Mouse (Mus musculus) CD8-positive naive resting alpha-beta T cell, adult 2 months (primary cell): ENCODE measurements around the gene Tnni2.

Experiments used
- DNase-seq, 2 experiments: peaks; one replicate each; pipeline ENCODE4 v3.0.0; 2022; ENCODE audit warnings: low read depth in 2 of 2, low spot score in 2 of 2

Gene Tnni2

GRCm38 (mm10) chr7:142481568-142482255, 40.1 kb downstream of the Tnni2 start:
- no peak for DNase-seq

- no peak for DNase-seq
These were observed 40.6 kb downstream of the Tnni2 start for GRCm38 (mm10) chr7:142482256-142482609.

DNA sequence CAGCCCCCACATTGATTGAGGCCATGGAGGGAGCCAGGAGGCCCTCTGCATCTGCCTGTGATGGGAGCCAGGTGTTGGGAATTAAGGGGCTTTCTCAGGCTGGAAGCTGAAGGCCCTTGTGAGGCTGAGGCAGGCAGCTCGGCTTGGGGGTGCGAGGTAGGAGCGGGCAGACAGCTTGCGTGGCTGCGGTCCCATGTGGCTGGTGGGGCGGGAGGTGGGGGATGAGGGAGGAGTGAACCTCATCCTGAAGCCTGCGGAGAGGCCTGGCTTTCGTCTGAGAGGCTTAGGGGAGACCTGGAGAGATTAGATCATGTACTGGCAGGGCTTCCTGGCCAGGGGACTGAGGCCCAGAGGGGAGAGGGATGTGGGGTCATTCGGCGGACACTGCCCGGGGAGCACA, 41.5 kb downstream of the Tnni2 start:
- no peak for DNase-seq

- DNase-seq: no peak
These were observed 43.2 kb downstream of the Tnni2 start for GRCm38 (mm10) chr7:142484780-142485179.

DNA sequence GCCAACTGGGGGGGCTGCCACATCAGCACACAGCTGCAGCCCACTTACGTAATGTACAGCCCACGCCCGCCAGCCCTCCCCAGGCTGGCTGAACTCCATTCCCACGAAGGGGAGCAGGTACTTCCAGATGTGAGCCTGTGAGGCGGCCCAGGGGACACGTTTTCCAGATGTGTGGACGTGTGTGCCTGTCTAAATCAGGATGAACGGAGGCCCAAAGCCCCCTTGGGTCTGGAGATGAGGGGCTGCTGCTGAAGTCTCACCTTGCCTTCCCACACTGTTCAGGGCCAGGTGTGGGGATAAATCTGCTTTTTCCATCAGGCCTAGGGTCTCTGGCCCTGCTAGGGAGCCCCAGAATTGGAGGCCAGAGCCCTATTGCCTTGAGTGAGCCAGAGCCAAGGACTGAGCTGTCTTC, 45.1 kb downstream of the Tnni2 start:
- DNase-seq: no peak

DNA sequence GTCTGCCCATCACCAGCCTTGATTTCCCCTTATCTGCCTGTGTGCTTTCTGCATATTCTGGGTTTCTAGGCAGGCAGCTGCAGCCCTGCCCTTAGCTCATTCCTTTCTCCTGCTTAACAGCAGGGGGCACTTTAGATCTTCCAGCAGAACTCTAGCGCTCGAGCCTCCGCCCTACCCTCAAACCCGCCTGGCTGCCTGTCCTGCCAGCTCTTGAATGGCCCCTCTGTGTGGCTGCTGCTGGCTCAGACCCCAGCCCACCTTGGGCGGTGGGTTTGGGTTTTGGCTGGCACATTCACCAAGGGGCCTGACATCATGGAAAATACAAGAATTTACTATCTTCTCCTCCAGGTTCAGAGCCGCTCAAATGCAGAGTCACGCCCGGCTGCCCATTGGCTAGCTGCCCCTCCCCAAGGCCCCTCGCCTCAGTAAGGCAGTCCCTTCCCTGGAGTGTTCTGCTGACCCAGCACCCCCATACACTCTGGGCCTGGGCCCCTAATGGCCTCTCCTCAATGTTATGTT, 45.8 kb downstream of the Tnni2 start:
- no peak for DNase-seq

GRCm38 (mm10) chr7:142488053-142488452, 46.4 kb downstream of the Tnni2 start:
- no peak for DNase-seq

DNA sequence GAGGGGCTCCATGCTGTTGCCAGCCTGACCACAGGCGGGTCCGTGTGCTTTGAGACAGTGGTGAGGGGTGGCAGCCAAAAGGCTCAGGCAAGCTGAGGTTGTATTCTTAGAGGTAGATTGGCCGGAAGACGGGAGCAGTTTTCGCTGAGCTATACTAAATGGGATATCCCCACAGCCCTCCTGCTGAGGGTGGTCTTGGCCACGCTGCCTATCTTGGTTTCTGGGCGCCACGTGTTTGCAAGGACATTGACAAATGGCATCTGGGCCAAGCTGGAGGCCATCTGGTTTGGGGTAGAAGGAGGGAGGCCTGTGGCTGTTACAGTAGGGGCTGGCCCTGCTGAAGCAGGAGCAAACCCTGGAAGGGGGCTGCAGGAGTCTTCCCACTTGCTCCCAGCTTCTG, 51.9 kb downstream of the Tnni2 start:
- DNase-seq: no peak
